Mouse (Mus musculus) midbrain, embryonic 16.5 days (tissue): ENCODE measurements around the gene 1700102P08Rik. TPM values are rescaled to one million over a fixed set of nuclear protein-coding genes. Genes with fewer than 3 reads are reported as not detected.

Experiments
- ATAC-seq: fragments of 200-750 bp; cut with Nextera tagmentation; 2 replicates; pipeline ENCODE4 v1.8.0; 2017; ENCODE audit warnings: moderate TSS enrichment
- H3K27ac ChIP-seq: fragments of 300-500 bp; sonication (generic); 2 replicates; pipeline ENCODE4 v1.5.1; 2014; ENCODE audit warnings: mild to moderate bottlenecking, low read length, mixed read lengths
- H3K27me3 ChIP-seq: fragments of 300-500 bp; sonication (generic); 2 replicates; pipeline ENCODE4 v1.6.1; 2014; ENCODE audit warnings: low read depth, low read length, mixed read lengths; ENCODE audit not compliant: control insufficient read depth, insufficient read depth
- H3K36me3 ChIP-seq: fragments of 300-500 bp; sonication (generic); 2 replicates; pipeline ENCODE4 v1.6.1; 2014; ENCODE audit warnings: mild to moderate bottlenecking, low read length, moderate library complexity, mixed read lengths; ENCODE audit not compliant: control insufficient read depth, insufficient read depth
- H3K4me1 ChIP-seq: fragments of 300-500 bp; sonication (generic); 2 replicates; pipeline ENCODE4 v1.6.1; 2014; ENCODE audit warnings: mild to moderate bottlenecking, low read length, mixed read lengths; ENCODE audit not compliant: control insufficient read depth, insufficient read depth
- H3K4me2 ChIP-seq: fragments of 300-500 bp; sonication (generic); 2 replicates; pipeline ENCODE4 v1.6.1; 2014; ENCODE audit warnings: mild to moderate bottlenecking, low read length, mixed read lengths
- H3K4me3 ChIP-seq: fragments of 300-500 bp; sonication (generic); 2 replicates; pipeline ENCODE4 v1.5.1; 2014; ENCODE audit warnings: low read depth, mild to moderate bottlenecking, low read length, moderate library complexity, mixed read lengths
- H3K9ac ChIP-seq: fragments of 300-500 bp; sonication (generic); 2 replicates; pipeline ENCODE4 v1.6.1; 2014; ENCODE audit warnings: low read depth, low read length, mixed read lengths
- H3K9me3 ChIP-seq: fragments of 300-500 bp; sonication (generic); replicated peaks from 2 replicates; pipeline ENCODE4 v1.6.1; 2014; ENCODE audit warnings: mild to moderate bottlenecking, low read length, mixed read lengths; ENCODE audit not compliant: control insufficient read depth, poor library complexity, severe bottlenecking
- WGBS: fragments of 180-500 bp; shearing (Covaris S2); extraction: QIAGEN DNeasy Blood & Tissue Kit; methylation state at CpG from one replicate; pipeline ENCODE4 v1.1.7; 2014; 5-methylcytosine and 5-hydroxymethylcytosine counted together
- polyA plus RNA-seq: library from polyadenylated mRNA; unstranded; fragments of >200 nt; fragmentation: Nextera tagmentation; extraction: Ambion mirVana; gene quantifications from 2 replicates; pipeline ENCODE4 v1.2.1, GENCODE M21; 2015

1700102P08Rik gene
- polyA plus RNA-seq: 2.3 and 2.5 TPM in 2 replicates

- WGBS: 44% methylated on average over 18 of the region's 18 CpGs
- Histone ChIP-seq H3K27ac (no peak within 1 kb of the TSS), H3K9me3 (no peaks in the 10 kb centered on the region), H3K27me3 (no peaks in the 10 kb centered on the region), H3K36me3 (peaks cover 40% of the 10 kb centered on the region), H3K4me2 (no peak within 1 kb of the TSS), H3K4me3 (no peak within 1 kb of the TSS), H3K4me1 (no peaks in the 10 kb centered on the region), H3K9ac (no peak within 1 kb of the TSS)
- no peak for ATAC-seq
Observed at GRCm38 (mm10) chr9:108392676-108393075, at the start of gene 1700102P08Rik. 1700102P08Rik (plus strand) TSS chr9:108392805.

GRCm38 (mm10) chr9:108343331-108343730 lies 49.3 kb upstream of the 1700102P08Rik start:
- Histone ChIP-seq H3K9ac (no peak overlapping the region), H3K36me3 (no peaks in the 10 kb centered on the region), H3K9me3 (no peaks in the 10 kb centered on the region), H3K4me2 (no peak overlapping the region), H3K27me3 (no peaks in the 10 kb centered on the region), H3K4me3 (no peak overlapping the region), H3K4me1 (peaks cover 18% of the 10 kb centered on the region), H3K27ac (no peak overlapping the region)
- WGBS: 85% methylated on average over 3 of the region's 3 CpGs
- ATAC-seq: no peak

- no peaks in the 10 kb centered on the region for H3K9me3 ChIP-seq
- H3K4me3 ChIP-seq: no peak overlapping the region
- H3K27ac ChIP-seq: no peak overlapping the region
- peaks cover 21% of the 10 kb centered on the region for H3K4me1 ChIP-seq
- no peak overlapping the region for H3K4me2 ChIP-seq
- ATAC-seq: no peak
- no peaks in the 10 kb centered on the region for H3K27me3 ChIP-seq
- WGBS: 95% methylated on average over 1 of the region's 1 CpGs
- H3K9ac ChIP-seq: no peak overlapping the region
- no peaks in the 10 kb centered on the region for H3K36me3 ChIP-seq
Observed at GRCm38 (mm10) chr9:108343835-108344234, 48.8 kb upstream of the 1700102P08Rik start.

- Histone ChIP-seq H3K27me3 (no peaks in the 10 kb centered on the region), H3K9me3 (no peaks in the 10 kb centered on the region), H3K4me2 (no peak overlapping the region), H3K9ac (no peak overlapping the region), H3K36me3 (no peaks in the 10 kb centered on the region), H3K4me1 (peaks cover 24% of the 10 kb centered on the region), H3K4me3 (no peak overlapping the region), H3K27ac (no peak overlapping the region)
- ATAC-seq: no peak
- 78% methylated on average over 4 of the region's 4 CpGs for WGBS
Observed at GRCm38 (mm10) chr9:108344471-108344870, 48.1 kb upstream of the 1700102P08Rik start.

GRCm38 (mm10) chr9:108347024-108347423 lies 45.6 kb upstream of the 1700102P08Rik start:
- no peaks in the 10 kb centered on the region for H3K27me3 ChIP-seq
- 6% methylated on average over 11 of the region's 11 CpGs for WGBS
- H3K4me2 ChIP-seq: peak overlapping the region; percentile 87
- peak overlapping the region; percentile 92 for H3K9ac ChIP-seq
- H3K27ac ChIP-seq: peak overlapping the region; percentile 88
- H3K4me3 ChIP-seq: peak overlapping the region; percentile 81
- H3K4me1 ChIP-seq: peaks cover 13% of the 10 kb centered on the region
- no peaks in the 10 kb centered on the region for H3K9me3 ChIP-seq
- H3K36me3 ChIP-seq: peaks cover 14% of the 10 kb centered on the region
- no peak for ATAC-seq

- peak; percentile 97 for ATAC-seq
- no peaks in the 10 kb centered on the region for H3K9me3 ChIP-seq
- H3K4me2 ChIP-seq: peak within 1 kb of the TSS; percentile 87
- peaks cover 20% of the 10 kb centered on the region for H3K36me3 ChIP-seq
- WGBS: under 1% methylated on average over 75 of the region's 75 CpGs
- H3K9ac ChIP-seq: peak within 1 kb of the TSS; percentile 92
- peak within 1 kb of the TSS; percentile 81 for H3K4me3 ChIP-seq
- H3K27me3 ChIP-seq: no peaks in the 10 kb centered on the region
- H3K4me1 ChIP-seq: peaks cover 13% of the 10 kb centered on the region
- H3K27ac ChIP-seq: peak within 1 kb of the TSS; percentile 88
Observed at GRCm38 (mm10) chr9:108347540-108348289, 44.9 kb upstream of the 1700102P08Rik start, which contains the start of gene Usp4. Usp4 (plus strand) TSS chr9:108347853.

GRCm38 (mm10) chr9:108348290-108348680 lies 44.3 kb upstream of the 1700102P08Rik start:
- Histone ChIP-seq H3K4me3 (peak overlapping the region; percentile 81), H3K27me3 (no peaks in the 10 kb centered on the region), H3K27ac (peak overlapping the region; percentile 88), H3K4me1 (peaks cover 13% of the 10 kb centered on the region), H3K36me3 (peaks cover 20% of the 10 kb centered on the region), H3K9me3 (no peaks in the 10 kb centered on the region), H3K9ac (peak overlapping the region; percentile 92), H3K4me2 (peak overlapping the region; percentile 87)
- no peak for ATAC-seq
- 11% methylated on average over 14 of the region's 14 CpGs for WGBS

GRCm38 (mm10) chr9:108349727-108350126 lies 42.9 kb upstream of the 1700102P08Rik start:
- Histone ChIP-seq H3K4me2 (no peak overlapping the region), H3K9ac (no peak overlapping the region), H3K4me1 (peaks cover 13% of the 10 kb centered on the region), H3K27me3 (no peaks in the 10 kb centered on the region), H3K4me3 (no peak overlapping the region), H3K36me3 (peaks cover 28% of the 10 kb centered on the region), H3K27ac (no peak overlapping the region), H3K9me3 (no peaks in the 10 kb centered on the region)
- 96% methylated on average over 3 of the region's 4 CpGs for WGBS
- no peak for ATAC-seq

- Histone ChIP-seq H3K9ac (no peak overlapping the region), H3K9me3 (no peaks in the 10 kb centered on the region), H3K27ac (no peak overlapping the region), H3K4me3 (no peak overlapping the region), H3K4me1 (no peaks in the 10 kb centered on the region), H3K4me2 (no peak overlapping the region), H3K36me3 (peaks cover 54% of the 10 kb centered on the region), H3K27me3 (no peaks in the 10 kb centered on the region)
- 90% methylated on average over 9 of the region's 9 CpGs for WGBS
- ATAC-seq: no peak
Observed at GRCm38 (mm10) chr9:108378234-108378633, 14.4 kb upstream of the 1700102P08Rik start.
